Mouse (Mus musculus): ENCODE results near the gene Neo1. TPM values are rescaled to one million over a fixed set of nuclear protein-coding genes. Genes with fewer than 3 reads are reported as not detected.

Neo1 gene
- polyA plus RNA-seq, 1 experiment from 2014 or later, result 37.6 TPM

GRCm38 (mm10) chr9:59060026-59060605 lies 23.9 kb upstream of the Neo1 start:
- 73% methylated on average over 9 of the region's 9 CpGs for WGBS
- no peak for ATAC-seq (replicated peaks; ENCODE audit: low FRiP score, low TSS enrichment, low read depth)

GRCm38 (mm10) chr9:59059158-59059557 lies 22.9 kb upstream of the Neo1 start:
- DNase-seq (ENCODE audit: low spot score) (no peak), ATAC-seq (replicated peaks; ENCODE audit: low FRiP score, low TSS enrichment, low read depth) (no peak)
- no peaks in the 10 kb centered on the region for H3K9me3 ChIP-seq (ENCODE audit: control insufficient read depth, low read length)
- H3K36me3 ChIP-seq (ENCODE audit: control insufficient read depth, insufficient read depth, low read length), result no peaks in the 10 kb centered on the region
- H3K9ac ChIP-seq (ENCODE audit: low read length), result no peak overlapping the region
- H3K27me3 ChIP-seq (replicated peaks; ENCODE audit: control insufficient read depth, insufficient read depth, low read length), result no peaks in the 10 kb centered on the region
- no peak overlapping the region for H3K4me3 ChIP-seq (ENCODE audit: low read depth, low read length)
- H3K4me1 ChIP-seq (replicated peaks; ENCODE audit: control insufficient read depth, insufficient read depth, low read length), result peaks cover 6% of the 10 kb centered on the region; the same call in 1 of the 2 replicates
- H3K27ac ChIP-seq (ENCODE audit: low read depth), result no peak overlapping the region
- 87% methylated on average over 6 of the region's 6 CpGs for WGBS
- H3K4me2 ChIP-seq (ENCODE audit: low read length), result no peak overlapping the region

More at GRCm38 (mm10) chr9:59060026-59060605, 23.9 kb upstream of the Neo1 start:
- Histone ChIP-seq H3K4me1 (replicated peaks; ENCODE audit: control insufficient read depth, insufficient read depth, low read length) (peaks cover 6% of the 10 kb centered on the region; the same call in 1 of the 2 replicates), H3K4me2 (ENCODE audit: low read length) (no peak overlapping the region), H3K4me3 (ENCODE audit: low read depth, low read length) (no peak overlapping the region), H3K9ac (ENCODE audit: low read length) (no peak overlapping the region), H3K9me3 (ENCODE audit: control insufficient read depth, low read length) (no peaks in the 10 kb centered on the region), H3K27me3 (replicated peaks; ENCODE audit: control insufficient read depth, insufficient read depth, low read length) (no peaks in the 10 kb centered on the region), H3K27ac (ENCODE audit: low read depth) (no peak overlapping the region), H3K36me3 (ENCODE audit: control insufficient read depth, insufficient read depth, low read length) (no peaks in the 10 kb centered on the region)
- no peak for DNase-seq (ENCODE audit: low spot score)

- Histone ChIP-seq H3K4me1 (replicated peaks; ENCODE audit: control insufficient read depth, insufficient read depth, low read length) (peaks cover 6% of the 10 kb centered on the region; the same call in 1 of the 2 replicates), H3K9ac (ENCODE audit: low read length) (no peak overlapping the region), H3K4me3 (ENCODE audit: low read depth, low read length) (no peak overlapping the region), H3K4me2 (ENCODE audit: low read length) (no peak overlapping the region), H3K36me3 (ENCODE audit: control insufficient read depth, insufficient read depth, low read length) (no peaks in the 10 kb centered on the region), H3K9me3 (ENCODE audit: control insufficient read depth, low read length) (no peaks in the 10 kb centered on the region), H3K27ac (ENCODE audit: low read depth) (no peak overlapping the region), H3K27me3 (replicated peaks; ENCODE audit: control insufficient read depth, insufficient read depth, low read length) (no peaks in the 10 kb centered on the region)
- WGBS, result 91% methylated on average over 6 of the region's 6 CpGs
- no peak for ATAC-seq (replicated peaks; ENCODE audit: low FRiP score, low TSS enrichment, low read depth)
- DNase-seq (ENCODE audit: low spot score), result no peak
Measured at GRCm38 (mm10) chr9:59058060-59058459, 21.8 kb upstream of the Neo1 start.

- DNase-seq (ENCODE audit: low spot score), result no peak
Measured at GRCm38 (mm10) chr9:59056281-59056680, 20.0 kb upstream of the Neo1 start.

GRCm38 (mm10) chr9:59041805-59042204 lies 5.6 kb upstream of the Neo1 start:
- no peaks in the 10 kb centered on the region for H3K27me3 ChIP-seq (replicated peaks; ENCODE audit: control insufficient read depth, insufficient read depth, low read length)
- H3K9me3 ChIP-seq (ENCODE audit: control insufficient read depth, low read length), result no peaks in the 10 kb centered on the region
- H3K4me3 ChIP-seq (ENCODE audit: low read depth, low read length), result no peak overlapping the region
- no peak overlapping the region for H3K9ac ChIP-seq (ENCODE audit: low read length)
- H3K27ac ChIP-seq (ENCODE audit: low read depth), result no peak overlapping the region
- H3K36me3 ChIP-seq (ENCODE audit: control insufficient read depth, insufficient read depth, low read length), result no peaks in the 10 kb centered on the region
- H3K4me1 ChIP-seq (replicated peaks; ENCODE audit: control insufficient read depth, insufficient read depth, low read length), result peaks cover 5% of the 10 kb centered on the region; the same call in 1 of the 2 replicates
- DNase-seq (ENCODE audit: low spot score) (peak; percentile 42), ATAC-seq (replicated peaks; ENCODE audit: low FRiP score, low TSS enrichment, low read depth) (no peak)
- H3K4me2 ChIP-seq (ENCODE audit: low read length), result no peak overlapping the region

More at GRCm38 (mm10) chr9:59056281-59056680, 20.0 kb upstream of the Neo1 start:
- Histone ChIP-seq H3K9me3 (ENCODE audit: control insufficient read depth, low read length) (no peaks in the 10 kb centered on the region), H3K27me3 (replicated peaks; ENCODE audit: control insufficient read depth, insufficient read depth, low read length) (no peaks in the 10 kb centered on the region), H3K4me3 (ENCODE audit: low read depth, low read length) (no peak overlapping the region), H3K36me3 (ENCODE audit: control insufficient read depth, insufficient read depth, low read length) (no peaks in the 10 kb centered on the region), H3K4me1 (replicated peaks; ENCODE audit: control insufficient read depth, insufficient read depth, low read length) (no peaks in the 10 kb centered on the region), H3K27ac (ENCODE audit: low read depth) (no peak overlapping the region), H3K9ac (ENCODE audit: low read length) (no peak overlapping the region), H3K4me2 (ENCODE audit: low read length) (no peak overlapping the region)
- WGBS, result 77% methylated on average over 8 of the region's 8 CpGs
- ATAC-seq (replicated peaks; ENCODE audit: low FRiP score, low TSS enrichment, low read depth), result no peak

- no peaks in the 10 kb centered on the region for H3K36me3 ChIP-seq (ENCODE audit: control insufficient read depth, insufficient read depth, low read length)
- no peaks in the 10 kb centered on the region for H3K9me3 ChIP-seq (ENCODE audit: control insufficient read depth, low read length)
- peak overlapping the region; percentile 86 for H3K4me2 ChIP-seq (ENCODE audit: low read length)
- peak overlapping the region; percentile 97 for H3K9ac ChIP-seq (ENCODE audit: low read length)
- H3K4me1 ChIP-seq (replicated peaks; ENCODE audit: control insufficient read depth, insufficient read depth, low read length), result peaks cover 19% of the 10 kb centered on the region
- DNase-seq (ENCODE audit: low spot score) (peak; percentile 92), ATAC-seq (replicated peaks; ENCODE audit: low FRiP score, low TSS enrichment, low read depth) (peak; percentile 78)
- H3K27me3 ChIP-seq (replicated peaks; ENCODE audit: control insufficient read depth, insufficient read depth, low read length), result no peaks in the 10 kb centered on the region
- peak overlapping the region; percentile 97 for H3K4me3 ChIP-seq (ENCODE audit: low read depth, low read length)
- under 1% methylated on average over 56 of the region's 56 CpGs for WGBS
- peak overlapping the region; percentile 100 for H3K27ac ChIP-seq (ENCODE audit: low read depth)
Measured at GRCm38 (mm10) chr9:59036732-59037341, 596 bp upstream of the Neo1 start.

- peak overlapping the region; percentile 97 for H3K4me3 ChIP-seq (ENCODE audit: low read depth, low read length)
- H3K27ac ChIP-seq (ENCODE audit: low read depth), result peak overlapping the region; percentile 100
- peaks cover 19% of the 10 kb centered on the region for H3K4me1 ChIP-seq (replicated peaks; ENCODE audit: control insufficient read depth, insufficient read depth, low read length)
- under 1% methylated on average over 56 of the region's 63 CpGs for WGBS
- no peaks in the 10 kb centered on the region for H3K27me3 ChIP-seq (replicated peaks; ENCODE audit: control insufficient read depth, insufficient read depth, low read length)
- peak; percentile 32 for ATAC-seq (replicated peaks; ENCODE audit: low FRiP score, low TSS enrichment, low read depth)
- H3K4me2 ChIP-seq (ENCODE audit: low read length), result peak overlapping the region; percentile 86
- no peaks in the 10 kb centered on the region for H3K36me3 ChIP-seq (ENCODE audit: control insufficient read depth, insufficient read depth, low read length)
- peak overlapping the region; percentile 97 for H3K9ac ChIP-seq (ENCODE audit: low read length)
- DNase-seq (ENCODE audit: low spot score), result peak; percentile 87
- H3K9me3 ChIP-seq (ENCODE audit: control insufficient read depth, low read length), result no peaks in the 10 kb centered on the region
Measured at GRCm38 (mm10) chr9:59035342-59036158, 691 bp downstream of the Neo1 start.

- ATAC-seq (replicated peaks; ENCODE audit: low FRiP score, low TSS enrichment, low read depth), result no peak
- 23% methylated on average over 5 of the region's 5 CpGs for WGBS
Measured at GRCm38 (mm10) chr9:59034836-59035235, 1.4 kb downstream of the Neo1 start.

More at GRCm38 (mm10) chr9:59034836-59035235, 1.4 kb downstream of the Neo1 start:
- peak overlapping the region; percentile 100; the same call in 1 of the 2 replicates for H3K27ac ChIP-seq (ENCODE audit: low read depth)
- H3K27me3 ChIP-seq (replicated peaks; ENCODE audit: control insufficient read depth, insufficient read depth, low read length), result no peaks in the 10 kb centered on the region
- peak overlapping the region; percentile 97; the same call in 1 of the 2 replicates for H3K9ac ChIP-seq (ENCODE audit: low read length)
- H3K4me3 ChIP-seq (ENCODE audit: low read depth, low read length), result peak overlapping the region; percentile 97
- peak overlapping the region; percentile 86 for H3K4me2 ChIP-seq (ENCODE audit: low read length)
- peak; percentile 27 for DNase-seq (ENCODE audit: low spot score)
- no peaks in the 10 kb centered on the region for H3K36me3 ChIP-seq (ENCODE audit: control insufficient read depth, insufficient read depth, low read length)
- H3K4me1 ChIP-seq (replicated peaks; ENCODE audit: control insufficient read depth, insufficient read depth, low read length), result peaks cover 19% of the 10 kb centered on the region
- no peaks in the 10 kb centered on the region for H3K9me3 ChIP-seq (ENCODE audit: control insufficient read depth, low read length)

All from intestine, embryonic 14.5 days (tissue).